8 mouse cellular contexts compared by ENCODE assay signal in genomic region chr7:30220008-30220356, GRCm38 (mm10). TPM values are rescaled to one million over a fixed set of nuclear protein-coding genes. Genes with fewer than 3 reads are reported as not detected.
DNase-seq lines count a peak whose midpoint lies in the region; ATAC-seq and TF ChIP-seq lines count a peak whose summit lies in the region.

No protein-coding gene starts in this region.

- no peaks in the 10 kb centered on the region for H3K27me3 ChIP-seq in liver, adult 2 months (ENCODE audit: control insufficient read depth, insufficient read depth, low read length)
- H3K27me3 ChIP-seq in heart, postnatal 0 days (ENCODE audit: control insufficient read depth, insufficient read depth, low read length) = no peaks in the 10 kb centered on the region
- no peaks in the 10 kb centered on the region for H3K27me3 ChIP-seq in limb, embryonic 13.5 days
- H3K27me3 ChIP-seq in neural tube, embryonic 15.5 days (replicated peaks) = no peaks in the 10 kb centered on the region

- H3K9me3 ChIP-seq in heart, postnatal 0 days (replicated peaks; ENCODE audit: control insufficient read depth, low read length) = no peaks in the 10 kb centered on the region
- no peaks in the 10 kb centered on the region for H3K9me3 ChIP-seq in limb, embryonic 13.5 days
- H3K9me3 ChIP-seq in neural tube, embryonic 15.5 days (replicated peaks) = no peaks in the 10 kb centered on the region

- 18% methylated on average over 11 of the region's 11 CpGs for WGBS in liver, adult 2 months
- WGBS in heart, postnatal 0 days = 20% methylated on average over 11 of the region's 11 CpGs
- WGBS in limb, embryonic 13.5 days = 15% methylated on average over 11 of the region's 11 CpGs
- 18% methylated on average over 11 of the region's 11 CpGs for WGBS in neural tube, embryonic 15.5 days

- H3K9ac ChIP-seq in liver, adult 2 months (ENCODE audit: low read depth, low read length) = peak overlapping the region; percentile 65; the same call in 1 of the 2 replicates
- H3K9ac ChIP-seq in heart, postnatal 0 days (replicated peaks; ENCODE audit: low read depth, low read length) = peak overlapping the region; percentile 72
- H3K9ac ChIP-seq in limb, embryonic 13.5 days = peak overlapping the region; percentile 65
- H3K9ac ChIP-seq in neural tube, embryonic 15.5 days (replicated peaks) = peak overlapping the region; percentile 57

- ATAC-seq in heart, postnatal 0 days (ENCODE audit: insufficient read depth, low read depth) = peak; percentile 34; the same call in 1 of the 2 replicates
- no peak for ATAC-seq in limb, embryonic 13.5 days (ENCODE audit: low FRiP score, low read depth)
- ATAC-seq in neural tube, embryonic 15.5 days (ENCODE audit: low FRiP score) = no peak

- peak; percentile 33 for DNase-seq in liver, adult 2 months (ENCODE audit: extremely low read depth, low read depth, low spot score)
- no peak for DNase-seq in liver
- peak; percentile 46 for DNase-seq in heart, postnatal 0 days (ENCODE audit: low spot score)
- no peak for DNase-seq in cerebellum, postnatal 25 days
- no peak for DNase-seq in frontal cortex, postnatal 14 days (ENCODE audit: low spot score in 2 of 2)
- DNase-seq in retina, embryonic 14.5 days (ENCODE audit: low spot score) = no peak

- H3K36me3 ChIP-seq in liver, adult 2 months (ENCODE audit: control insufficient read depth, insufficient read depth, low read length) = peaks cover 7% of the 10 kb centered on the region; the same call in 1 of the 2 replicates
- peaks cover 12% of the 10 kb centered on the region for H3K36me3 ChIP-seq in heart, postnatal 0 days (replicated peaks; ENCODE audit: control insufficient read depth, insufficient read depth, low read length)
- H3K36me3 ChIP-seq in limb, embryonic 13.5 days = peaks cover 26% of the 10 kb centered on the region
- peaks cover 14% of the 10 kb centered on the region for H3K36me3 ChIP-seq in neural tube, embryonic 15.5 days

- H3K4me3 ChIP-seq in liver, adult 2 months (ENCODE audit: insufficient read depth, low read depth, low read length) = peak overlapping the region; percentile 65
- H3K4me3 ChIP-seq in heart, postnatal 0 days (ENCODE audit: low read depth, low read length) = peak overlapping the region; percentile 54
- H3K4me3 ChIP-seq in limb, embryonic 13.5 days = peak overlapping the region; percentile 50
- peak overlapping the region; percentile 44 for H3K4me3 ChIP-seq in neural tube, embryonic 15.5 days (replicated peaks)

- no peak for TF ChIP-seq POLR2A in liver, adult 2 months (IDR thresholded peaks at IDR 0.05; ENCODE audit: extremely low read depth, insufficient read depth, low read length)

- H3K4me1 ChIP-seq in liver, adult 2 months (ENCODE audit: control insufficient read depth, insufficient read depth, low read length) = peaks cover 3% of the 10 kb centered on the region; the same call in 1 of the 2 replicates
- 0 out of 2 replicates have a peak, but pooled peaks cover 9% of the 10 kb centered on the region for H3K4me1 ChIP-seq in heart, postnatal 0 days (ENCODE audit: control insufficient read depth, insufficient read depth)
- H3K4me1 ChIP-seq in limb, embryonic 13.5 days = peaks cover 4% of the 10 kb centered on the region; the same call in 1 of the 2 replicates
- peaks cover 20% of the 10 kb centered on the region for H3K4me1 ChIP-seq in neural tube, embryonic 15.5 days

- TF ChIP-seq EP300 in heart, postnatal 0 days (IDR thresholded peaks at IDR 0.05; ENCODE audit: low read depth) = no peak

- H3K27ac ChIP-seq in liver, adult 2 months (replicated peaks; ENCODE audit: insufficient read depth, low read depth, low read length) = no peak overlapping the region
- peak overlapping the region; percentile 73 for H3K27ac ChIP-seq in heart, postnatal 0 days (ENCODE audit: low read depth)
- no peak overlapping the region for H3K27ac ChIP-seq in limb, embryonic 13.5 days
- H3K27ac ChIP-seq in neural tube, embryonic 15.5 days (replicated peaks) = no peak overlapping the region

- no peak for TF ChIP-seq CTCF in liver, adult 2 months (IDR thresholded peaks at IDR 0.05; ENCODE audit: low read depth, low read length)
- TF ChIP-seq CTCF in heart, postnatal 0 days (IDR thresholded peaks at IDR 0.05; ENCODE audit: low read depth) = no peak

- H3K79me2 ChIP-seq in liver, adult 2 months (ENCODE audit: control insufficient read depth, insufficient read depth, low read length) = no peaks in the 10 kb centered on the region

- peak overlapping the region; percentile 94 for H3K4me2 ChIP-seq in heart, postnatal 0 days (ENCODE audit: low read depth, low read length)
- H3K4me2 ChIP-seq in limb, embryonic 13.5 days (replicated peaks) = peak overlapping the region; percentile 90
- peak overlapping the region; percentile 85 for H3K4me2 ChIP-seq in neural tube, embryonic 15.5 days

RNA-seq across cellular contexts. Expression of gene Polr2i, which starts 11.8 kb away (rescaled TPM):
- 57.1 and 68.6 TPM in 2 replicates for total RNA-seq in liver, adult 2 months (2014; rRNA removed)
- 99.9 and 109 TPM in 2 replicates for polyA plus RNA-seq in liver, adult 2 months (2012; rRNA removed)
- total RNA-seq in heart, postnatal 0 days (2014; rRNA removed; ENCODE audit: low replicate concordance) = 105 and 799 TPM in 2 replicates
- polyA plus RNA-seq in heart, postnatal 0 days (2015; fragmentation: Nextera tagmentation; extraction: Ambion mirVana) = 109 and 112 TPM in 2 replicates
- polyA plus RNA-seq in limb, embryonic 13.5 days (2015; fragmentation: Nextera tagmentation; extraction: Ambion mirVana) = 171 and 184 TPM in 2 replicates
- 165 and 194 TPM in 2 replicates for polyA plus RNA-seq in neural tube, embryonic 15.5 days (2015; fragmentation: Nextera tagmentation; extraction: Ambion mirVana)

RNA-seq across cellular contexts. Expression of gene Tbcb, which starts 12.1 kb away (rescaled TPM):
- total RNA-seq in liver, adult 2 months (2014; rRNA removed) = 32.3 and 32.5 TPM in 2 replicates
- 21.5 and 22.1 TPM in 2 replicates for polyA plus RNA-seq in liver, adult 2 months (2012; rRNA removed)
- total RNA-seq in heart, postnatal 0 days (2014; rRNA removed; ENCODE audit: low replicate concordance) = 40.0 and 80.7 TPM in 2 replicates
- polyA plus RNA-seq in heart, postnatal 0 days (2015; fragmentation: Nextera tagmentation; extraction: Ambion mirVana) = 131 and 137 TPM in 2 replicates
- 219 and 220 TPM in 2 replicates for polyA plus RNA-seq in limb, embryonic 13.5 days (2015; fragmentation: Nextera tagmentation; extraction: Ambion mirVana)
- 405 and 478 TPM in 2 replicates for polyA plus RNA-seq in neural tube, embryonic 15.5 days (2015; fragmentation: Nextera tagmentation; extraction: Ambion mirVana)

RNA-seq across cellular contexts. Expression of gene Ovol3, which starts 15.5 kb away (rescaled TPM):
- not detected in 2 replicates for total RNA-seq in liver, adult 2 months (2014; rRNA removed)
- polyA plus RNA-seq in liver, adult 2 months (2012; rRNA removed) = 0.94 and 1.0 TPM in 2 replicates
- total RNA-seq in heart, postnatal 0 days (2014; rRNA removed; ENCODE audit: low replicate concordance) = not detected in 2 replicates
- polyA plus RNA-seq in heart, postnatal 0 days (2015; fragmentation: Nextera tagmentation; extraction: Ambion mirVana) = not detected in 2 replicates
- 0.28 TPM in 1 of 2 replicates, not detected in the other for polyA plus RNA-seq in limb, embryonic 13.5 days (2015; fragmentation: Nextera tagmentation; extraction: Ambion mirVana)
- polyA plus RNA-seq in neural tube, embryonic 15.5 days (2015; fragmentation: Nextera tagmentation; extraction: Ambion mirVana) = 0.26 TPM in 1 of 2 replicates, not detected in the other

RNA-seq across cellular contexts. Expression of gene Capns1, which starts 21.4 kb away (rescaled TPM):
- 65.5 and 73.6 TPM in 2 replicates for total RNA-seq in liver, adult 2 months (2014; rRNA removed)
- 235 and 253 TPM in 2 replicates for polyA plus RNA-seq in liver, adult 2 months (2012; rRNA removed)
- total RNA-seq in heart, postnatal 0 days (2014; rRNA removed; ENCODE audit: low replicate concordance) = 356 and 427 TPM in 2 replicates
- 84.4 and 88.5 TPM in 2 replicates for polyA plus RNA-seq in heart, postnatal 0 days (2015; fragmentation: Nextera tagmentation; extraction: Ambion mirVana)
- polyA plus RNA-seq in limb, embryonic 13.5 days (2015; fragmentation: Nextera tagmentation; extraction: Ambion mirVana) = 94.9 and 100 TPM in 2 replicates
- 88.7 and 88.9 TPM in 2 replicates for polyA plus RNA-seq in neural tube, embryonic 15.5 days (2015; fragmentation: Nextera tagmentation; extraction: Ambion mirVana)

RNA-seq across cellular contexts. Expression of gene Cox7a1, which starts 36.0 kb away (rescaled TPM):
- 6.1 and 9.7 TPM in 2 replicates for total RNA-seq in liver, adult 2 months (2014; rRNA removed)
- 2.0 and 2.8 TPM in 2 replicates for polyA plus RNA-seq in liver, adult 2 months (2012; rRNA removed)
- 516 and 816 TPM in 2 replicates for total RNA-seq in heart, postnatal 0 days (2014; rRNA removed; ENCODE audit: low replicate concordance)
- 1,339 and 1,426 TPM in 2 replicates for polyA plus RNA-seq in heart, postnatal 0 days (2015; fragmentation: Nextera tagmentation; extraction: Ambion mirVana)
- polyA plus RNA-seq in limb, embryonic 13.5 days (2015; fragmentation: Nextera tagmentation; extraction: Ambion mirVana) = 1.8 and 2.4 TPM in 2 replicates
- 5.7 and 5.9 TPM in 2 replicates for polyA plus RNA-seq in neural tube, embryonic 15.5 days (2015; fragmentation: Nextera tagmentation; extraction: Ambion mirVana)

Comparison
In these comparisons a context has a peak if more than half of its experiments do, and no peak if none do; other contexts are left out.
1. DNase-seq: peak in liver, adult 2 months (single experiment) and heart, postnatal 0 days (single experiment); none in liver (single experiment), cerebellum, postnatal 25 days (0 of 2), frontal cortex, postnatal 14 days (0 of 2) and retina, embryonic 14.5 days (single experiment).
2. Peak in every context shown above with its lines, with median percentiles within 50 percentile points of each other: H3K4me3 ChIP-seq, H3K9ac ChIP-seq and H3K4me2 ChIP-seq.